Mouse (Mus musculus): ENCODE data around the gene Abca12. TPM values are rescaled to one million over a fixed set of nuclear protein-coding genes. Genes with fewer than 3 reads are reported as not detected.

Abca12 gene
- polyA plus RNA-seq, 1 experiment from 2014 or later = 0.07 TPM

- no peak overlapping the region for H3K4me2 ChIP-seq (ENCODE audit: low read depth, low read length)
- ATAC-seq (ENCODE audit: low read depth) = no peak
Observed at GRCm38 (mm10) chr1:71306196-71306595, 108.5 kb downstream of the Abca12 start.

GRCm38 (mm10) chr1:71304588-71304987 lies 110.1 kb downstream of the Abca12 start:
- no peak for ATAC-seq (ENCODE audit: low read depth)

More at GRCm38 (mm10) chr1:71306196-71306595, 108.5 kb downstream of the Abca12 start:
- Histone ChIP-seq H3K27ac (ENCODE audit: low read depth, low read length) (no peak overlapping the region), H3K27me3 (ENCODE audit: control insufficient read depth, insufficient read depth, low read length) (no peaks in the 10 kb centered on the region), H3K36me3 (ENCODE audit: control insufficient read depth, insufficient read depth, low read length) (no peaks in the 10 kb centered on the region), H3K4me1 (ENCODE audit: control insufficient read depth, insufficient read depth, low read length) (peaks cover 3% of the 10 kb centered on the region; the same call in 1 of the 2 replicates), H3K9ac (replicated peaks; ENCODE audit: low read depth, low read length) (no peak overlapping the region), H3K4me3 (ENCODE audit: low read depth, low read length) (no peak overlapping the region), H3K9me3 (ENCODE audit: control insufficient read depth, low read length) (no peaks in the 10 kb centered on the region)
- 45% methylated on average over 3 of the region's 3 CpGs for WGBS

GRCm38 (mm10) chr1:71297021-71297420 lies 117.7 kb downstream of the Abca12 start:
- H3K27ac ChIP-seq (ENCODE audit: low read depth, low read length) = no peak overlapping the region
- H3K36me3 ChIP-seq (ENCODE audit: control insufficient read depth, insufficient read depth, low read length) = no peaks in the 10 kb centered on the region
- no peak overlapping the region for H3K4me2 ChIP-seq (ENCODE audit: low read depth, low read length)
- WGBS = 70% methylated on average over 2 of the region's 2 CpGs
- H3K4me1 ChIP-seq (ENCODE audit: control insufficient read depth, insufficient read depth, low read length) = no peaks in the 10 kb centered on the region
- H3K27me3 ChIP-seq (ENCODE audit: control insufficient read depth, insufficient read depth, low read length) = no peaks in the 10 kb centered on the region
- no peaks in the 10 kb centered on the region for H3K9me3 ChIP-seq (ENCODE audit: control insufficient read depth, low read length)
- no peak for ATAC-seq (ENCODE audit: low read depth)
- H3K4me3 ChIP-seq (ENCODE audit: low read depth, low read length) = no peak overlapping the region
- H3K9ac ChIP-seq (replicated peaks; ENCODE audit: low read depth, low read length) = no peak overlapping the region

More at GRCm38 (mm10) chr1:71304588-71304987, 110.1 kb downstream of the Abca12 start:
- no peak overlapping the region for H3K4me2 ChIP-seq (ENCODE audit: low read depth, low read length)
- peaks cover 3% of the 10 kb centered on the region; the same call in 1 of the 2 replicates for H3K4me1 ChIP-seq (ENCODE audit: control insufficient read depth, insufficient read depth, low read length)
- no peak overlapping the region for H3K9ac ChIP-seq (replicated peaks; ENCODE audit: low read depth, low read length)
- H3K27ac ChIP-seq (ENCODE audit: low read depth, low read length) = no peak overlapping the region
- H3K9me3 ChIP-seq (ENCODE audit: control insufficient read depth, low read length) = no peaks in the 10 kb centered on the region
- no peak overlapping the region for H3K4me3 ChIP-seq (ENCODE audit: low read depth, low read length)
- H3K27me3 ChIP-seq (ENCODE audit: control insufficient read depth, insufficient read depth, low read length) = no peaks in the 10 kb centered on the region
- 94% methylated on average over 2 of the region's 2 CpGs for WGBS
- no peaks in the 10 kb centered on the region for H3K36me3 ChIP-seq (ENCODE audit: control insufficient read depth, insufficient read depth, low read length)

- 0 out of 2 replicates have a peak, but pooled peaks have one; percentile 38 for ATAC-seq (ENCODE audit: low read depth)
- no peaks in the 10 kb centered on the region for H3K27me3 ChIP-seq (ENCODE audit: control insufficient read depth, insufficient read depth, low read length)
- no peak overlapping the region for H3K4me2 ChIP-seq (ENCODE audit: low read depth, low read length)
- H3K9me3 ChIP-seq (ENCODE audit: control insufficient read depth, low read length) = no peaks in the 10 kb centered on the region
- WGBS = 71% methylated on average over 2 of the region's 2 CpGs
- no peak overlapping the region for H3K27ac ChIP-seq (ENCODE audit: low read depth, low read length)
- H3K9ac ChIP-seq (replicated peaks; ENCODE audit: low read depth, low read length) = no peak overlapping the region
- no peak overlapping the region for H3K4me3 ChIP-seq (ENCODE audit: low read depth, low read length)
- H3K4me1 ChIP-seq (ENCODE audit: control insufficient read depth, insufficient read depth, low read length) = no peaks in the 10 kb centered on the region
- no peaks in the 10 kb centered on the region for H3K36me3 ChIP-seq (ENCODE audit: control insufficient read depth, insufficient read depth, low read length)
Observed at GRCm38 (mm10) chr1:71296585-71296984, 118.1 kb downstream of the Abca12 start.

- WGBS = 17% methylated on average over 3 of the region's 3 CpGs
- H3K36me3 ChIP-seq (ENCODE audit: control insufficient read depth, insufficient read depth, low read length) = no peaks in the 10 kb centered on the region
- ATAC-seq (ENCODE audit: low read depth) = peak; percentile 72
Observed at GRCm38 (mm10) chr1:71291917-71292316, 122.8 kb downstream of the Abca12 start.

GRCm38 (mm10) chr1:71289511-71289910 lies 125.2 kb downstream of the Abca12 start:
- H3K36me3 ChIP-seq (ENCODE audit: control insufficient read depth, insufficient read depth, low read length) = no peaks in the 10 kb centered on the region
- ATAC-seq (ENCODE audit: low read depth) = no peak
- no peak overlapping the region for H3K9ac ChIP-seq (replicated peaks; ENCODE audit: low read depth, low read length)
- H3K4me2 ChIP-seq (ENCODE audit: low read depth, low read length) = no peak overlapping the region
- H3K27me3 ChIP-seq (ENCODE audit: control insufficient read depth, insufficient read depth, low read length) = no peaks in the 10 kb centered on the region
- H3K4me1 ChIP-seq (ENCODE audit: control insufficient read depth, insufficient read depth, low read length) = no peaks in the 10 kb centered on the region
- H3K4me3 ChIP-seq (ENCODE audit: low read depth, low read length) = no peak overlapping the region
- H3K27ac ChIP-seq (ENCODE audit: low read depth, low read length) = no peak overlapping the region
- WGBS = 24% methylated on average over 5 of the region's 5 CpGs
- H3K9me3 ChIP-seq (ENCODE audit: control insufficient read depth, low read length) = no peaks in the 10 kb centered on the region

More at GRCm38 (mm10) chr1:71291917-71292316, 122.8 kb downstream of the Abca12 start:
- Histone ChIP-seq H3K27me3 (ENCODE audit: control insufficient read depth, insufficient read depth, low read length) (no peaks in the 10 kb centered on the region), H3K9ac (replicated peaks; ENCODE audit: low read depth, low read length) (no peak overlapping the region), H3K4me3 (ENCODE audit: low read depth, low read length) (no peak overlapping the region), H3K4me1 (ENCODE audit: control insufficient read depth, insufficient read depth, low read length) (no peaks in the 10 kb centered on the region), H3K27ac (ENCODE audit: low read depth, low read length) (no peak overlapping the region), H3K9me3 (ENCODE audit: control insufficient read depth, low read length) (no peaks in the 10 kb centered on the region), H3K4me2 (ENCODE audit: low read depth, low read length) (no peak overlapping the region)

- Histone ChIP-seq H3K36me3 (ENCODE audit: control insufficient read depth, insufficient read depth, low read length) (no peaks in the 10 kb centered on the region), H3K4me3 (ENCODE audit: low read depth, low read length) (no peak overlapping the region), H3K27me3 (ENCODE audit: control insufficient read depth, insufficient read depth, low read length) (no peaks in the 10 kb centered on the region), H3K9ac (replicated peaks; ENCODE audit: low read depth, low read length) (no peak overlapping the region), H3K27ac (ENCODE audit: low read depth, low read length) (no peak overlapping the region), H3K9me3 (ENCODE audit: control insufficient read depth, low read length) (no peaks in the 10 kb centered on the region), H3K4me1 (ENCODE audit: control insufficient read depth, insufficient read depth, low read length) (no peaks in the 10 kb centered on the region), H3K4me2 (ENCODE audit: low read depth, low read length) (no peak overlapping the region)
- 64% methylated on average over 5 of the region's 5 CpGs for WGBS
- ATAC-seq (ENCODE audit: low read depth) = no peak
Observed at GRCm38 (mm10) chr1:71276940-71277339, 137.8 kb downstream of the Abca12 start.

- no peaks in the 10 kb centered on the region for H3K9me3 ChIP-seq (ENCODE audit: control insufficient read depth, low read length)
- ATAC-seq (ENCODE audit: low read depth) = no peak
- H3K27me3 ChIP-seq (ENCODE audit: control insufficient read depth, insufficient read depth, low read length) = no peaks in the 10 kb centered on the region
- H3K4me1 ChIP-seq (ENCODE audit: control insufficient read depth, insufficient read depth, low read length) = no peaks in the 10 kb centered on the region
- H3K4me2 ChIP-seq (ENCODE audit: low read depth, low read length) = no peak overlapping the region
- WGBS = 74% methylated on average over 7 of the region's 7 CpGs
- H3K4me3 ChIP-seq (ENCODE audit: low read depth, low read length) = no peak overlapping the region
- no peak overlapping the region for H3K9ac ChIP-seq (replicated peaks; ENCODE audit: low read depth, low read length)
- H3K36me3 ChIP-seq (ENCODE audit: control insufficient read depth, insufficient read depth, low read length) = no peaks in the 10 kb centered on the region
- H3K27ac ChIP-seq (ENCODE audit: low read depth, low read length) = no peak overlapping the region
Observed at GRCm38 (mm10) chr1:71272550-71272949, 142.2 kb downstream of the Abca12 start.

- Histone ChIP-seq H3K4me1 (ENCODE audit: control insufficient read depth, insufficient read depth, low read length) (no peaks in the 10 kb centered on the region), H3K27me3 (ENCODE audit: control insufficient read depth, insufficient read depth, low read length) (no peaks in the 10 kb centered on the region), H3K36me3 (ENCODE audit: control insufficient read depth, insufficient read depth, low read length) (no peaks in the 10 kb centered on the region), H3K4me2 (ENCODE audit: low read depth, low read length) (no peak overlapping the region), H3K9ac (replicated peaks; ENCODE audit: low read depth, low read length) (no peak overlapping the region), H3K4me3 (ENCODE audit: low read depth, low read length) (no peak overlapping the region), H3K27ac (ENCODE audit: low read depth, low read length) (no peak overlapping the region), H3K9me3 (ENCODE audit: control insufficient read depth, low read length) (no peaks in the 10 kb centered on the region)
- no peak for ATAC-seq (ENCODE audit: low read depth)
- WGBS = 77% methylated on average over 8 of the region's 8 CpGs
Observed at GRCm38 (mm10) chr1:71272077-71272476, 142.6 kb downstream of the Abca12 start.

All from neural tube, embryonic 14.5 days (tissue).